Mouse (Mus musculus) hindbrain, embryonic 13.5 days (tissue): ENCODE data around the gene Olfr524. TPM values are rescaled to one million over a fixed set of nuclear protein-coding genes. Genes with fewer than 3 reads are reported as not detected.

Source experiments
- ATAC-seq: fragments of 200-750 bp; cut with Nextera tagmentation; 2 replicates; pipeline ENCODE4 v1.8.0; 2017; ENCODE audit warnings: moderate TSS enrichment; ENCODE audit not compliant: low FRiP score
- H3K27ac ChIP-seq: fragments of 300-500 bp; sonication (generic); 2 replicates; pipeline ENCODE4 v1.5.1; 2015; ENCODE audit warnings: inconsistent platforms, mild to moderate bottlenecking, moderate library complexity
- H3K27me3 ChIP-seq: fragments of 300-500 bp; sonication (generic); 2 replicates; pipeline ENCODE4 v1.6.1; 2015; ENCODE audit warnings: mild to moderate bottlenecking, inconsistent platforms
- H3K36me3 ChIP-seq: fragments of 300-500 bp; sonication (generic); 2 replicates; pipeline ENCODE4 v1.6.1; 2015; ENCODE audit warnings: mild to moderate bottlenecking, inconsistent platforms
- H3K4me1 ChIP-seq: fragments of 300-500 bp; sonication (generic); replicated peaks from 2 replicates; pipeline ENCODE4 v1.6.1; 2015; ENCODE audit warnings: inconsistent platforms
- H3K4me2 ChIP-seq: fragments of 300-500 bp; sonication (generic); 2 replicates; pipeline ENCODE4 v1.6.1; 2015; ENCODE audit warnings: inconsistent platforms, mild to moderate bottlenecking, moderate library complexity
- H3K4me3 ChIP-seq: fragments of 300-500 bp; sonication (generic); 2 replicates; pipeline ENCODE4 v1.5.1; 2015; ENCODE audit warnings: mild to moderate bottlenecking, inconsistent platforms
- H3K9ac ChIP-seq: fragments of 300-500 bp; sonication (generic); 2 replicates; pipeline ENCODE4 v1.6.1; 2015; ENCODE audit warnings: mild to moderate bottlenecking, inconsistent platforms
- H3K9me3 ChIP-seq: fragments of 300-500 bp; sonication (generic); 2 replicates; pipeline ENCODE4 v1.6.1; 2016; ENCODE audit warnings: inconsistent platforms
- WGBS: fragments of 180-500 bp; shearing (Covaris S2); methylation state at CpG from one replicate; pipeline ENCODE4 v1.1.7; 2015; 5-methylcytosine and 5-hydroxymethylcytosine counted together
- polyA plus RNA-seq: library from polyadenylated mRNA; unstranded; fragments of >200 nt; fragmentation: Nextera tagmentation; extraction: Ambion mirVana; gene quantifications from 2 replicates; pipeline ENCODE4 v1.2.1, GENCODE M21; 2015

Gene Olfr524
- polyA plus RNA-seq, 1 experiment from 2014 or later: not detected

GRCm38 (mm10) chr7:140206904-140207303 lies 1.1 kb upstream of the Olfr524 start:
- Histone ChIP-seq H3K27me3 (no peaks in the 10 kb centered on the region), H3K4me2 (no peak overlapping the region), H3K9ac (no peak overlapping the region), H3K4me1 (no peaks in the 10 kb centered on the region), H3K27ac (no peak overlapping the region), H3K36me3 (no peaks in the 10 kb centered on the region), H3K9me3 (no peaks in the 10 kb centered on the region), H3K4me3 (no peak overlapping the region)
- WGBS: 87% methylated on average over 3 of the region's 3 CpGs
- ATAC-seq: no peak

DNA sequence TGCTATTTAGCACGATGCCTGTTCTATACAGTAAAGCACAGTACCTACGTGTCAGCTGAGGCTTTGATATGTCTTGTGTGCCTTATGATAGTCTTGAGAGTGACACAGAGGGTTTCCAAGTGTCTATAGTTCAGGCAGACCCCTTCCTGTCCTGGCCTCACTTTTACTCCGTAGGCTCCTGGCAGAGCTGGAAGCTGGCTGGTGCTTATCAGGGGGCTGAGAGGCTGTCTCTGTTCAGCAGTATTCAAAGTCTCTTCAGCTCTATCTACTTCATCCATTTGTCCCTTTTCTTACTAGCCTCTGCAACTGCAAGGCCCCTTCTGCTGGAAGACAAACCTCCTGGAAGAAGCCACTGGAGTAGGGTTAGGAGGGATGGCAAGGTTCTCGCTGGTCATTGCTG lies 4.7 kb downstream of the Olfr524 start:
- Histone ChIP-seq H3K4me2 (no peak overlapping the region), H3K9me3 (no peaks in the 10 kb centered on the region), H3K27me3 (no peaks in the 10 kb centered on the region), H3K9ac (no peak overlapping the region), H3K4me3 (no peak overlapping the region), H3K27ac (no peak overlapping the region), H3K4me1 (no peaks in the 10 kb centered on the region), H3K36me3 (no peaks in the 10 kb centered on the region)
- 92% methylated on average over 4 of the region's 4 CpGs for WGBS
- ATAC-seq: no peak

- Histone ChIP-seq H3K4me2 (no peak overlapping the region), H3K4me3 (no peak overlapping the region), H3K27me3 (no peaks in the 10 kb centered on the region), H3K9me3 (no peaks in the 10 kb centered on the region), H3K4me1 (no peaks in the 10 kb centered on the region), H3K27ac (no peak overlapping the region), H3K36me3 (no peaks in the 10 kb centered on the region), H3K9ac (no peak overlapping the region)
- 83% methylated on average over 8 of the region's 8 CpGs for WGBS
- ATAC-seq: no peak
Observed at GRCm38 (mm10) chr7:140196002-140196401, 9.8 kb downstream of the Olfr524 start.

DNA sequence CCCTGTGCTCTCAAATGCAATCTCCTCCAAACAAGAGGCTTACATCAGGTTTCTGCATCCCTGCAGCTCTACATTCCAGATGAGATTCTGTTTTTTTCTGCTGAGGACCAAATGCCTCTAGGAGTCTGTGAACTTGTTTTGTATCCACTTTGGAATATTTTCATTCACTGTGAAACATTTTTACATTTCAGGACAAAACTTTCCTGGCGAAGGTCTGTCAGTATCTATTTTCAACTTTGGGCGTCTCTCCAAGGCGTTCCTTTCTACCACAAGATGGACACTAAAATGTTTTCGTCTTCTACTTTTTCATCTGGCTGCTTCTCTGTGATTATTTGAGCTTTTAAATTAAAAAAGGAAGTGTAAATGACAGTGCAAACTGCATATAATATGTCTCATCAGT lies 11.7 kb downstream of the Olfr524 start:
- Histone ChIP-seq H3K4me2 (no peak overlapping the region), H3K9me3 (no peaks in the 10 kb centered on the region), H3K36me3 (no peaks in the 10 kb centered on the region), H3K4me1 (no peaks in the 10 kb centered on the region), H3K27ac (no peak overlapping the region), H3K9ac (no peak overlapping the region), H3K4me3 (no peak overlapping the region), H3K27me3 (no peaks in the 10 kb centered on the region)
- ATAC-seq: no peak
- 93% methylated on average over 4 of the region's 4 CpGs for WGBS

DNA sequence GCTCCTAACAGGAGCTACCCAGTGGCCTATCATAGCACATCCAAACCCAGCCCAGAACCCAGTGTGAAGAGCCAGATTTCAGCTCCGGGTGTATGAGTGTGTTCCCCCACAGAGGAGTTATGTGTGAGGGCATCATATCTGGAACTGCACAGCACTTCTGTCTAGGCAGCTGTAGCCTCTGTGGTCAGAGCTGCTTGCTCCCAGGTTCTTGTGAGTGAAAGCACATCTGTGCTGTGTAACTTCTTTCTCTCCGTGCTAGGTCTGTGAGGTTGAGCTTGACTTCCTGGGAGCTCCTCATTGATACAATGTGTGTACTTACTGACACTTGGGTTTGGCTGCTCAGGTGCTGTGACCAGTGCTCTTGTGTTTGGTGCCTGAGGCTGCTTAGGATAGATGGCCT lies 12.9 kb downstream of the Olfr524 start:
- no peak overlapping the region for H3K4me3 ChIP-seq
- H3K27ac ChIP-seq: no peak overlapping the region
- ATAC-seq: no peak
- no peak overlapping the region for H3K4me2 ChIP-seq
- WGBS: 90% methylated on average over 2 of the region's 2 CpGs
- no peaks in the 10 kb centered on the region for H3K4me1 ChIP-seq
- no peaks in the 10 kb centered on the region for H3K36me3 ChIP-seq
- H3K9ac ChIP-seq: no peak overlapping the region
- H3K9me3 ChIP-seq: no peaks in the 10 kb centered on the region
- no peaks in the 10 kb centered on the region for H3K27me3 ChIP-seq

GRCm38 (mm10) chr7:140192445-140192844 lies 13.3 kb downstream of the Olfr524 start:
- no peaks in the 10 kb centered on the region for H3K36me3 ChIP-seq
- no peak overlapping the region for H3K9ac ChIP-seq
- no peak overlapping the region for H3K4me3 ChIP-seq
- H3K4me1 ChIP-seq: no peaks in the 10 kb centered on the region
- ATAC-seq: no peak
- H3K27me3 ChIP-seq: no peaks in the 10 kb centered on the region
- WGBS: 57% methylated on average over 2 of the region's 2 CpGs
- H3K4me2 ChIP-seq: no peak overlapping the region
- no peaks in the 10 kb centered on the region for H3K9me3 ChIP-seq
- no peak overlapping the region for H3K27ac ChIP-seq

DNA sequence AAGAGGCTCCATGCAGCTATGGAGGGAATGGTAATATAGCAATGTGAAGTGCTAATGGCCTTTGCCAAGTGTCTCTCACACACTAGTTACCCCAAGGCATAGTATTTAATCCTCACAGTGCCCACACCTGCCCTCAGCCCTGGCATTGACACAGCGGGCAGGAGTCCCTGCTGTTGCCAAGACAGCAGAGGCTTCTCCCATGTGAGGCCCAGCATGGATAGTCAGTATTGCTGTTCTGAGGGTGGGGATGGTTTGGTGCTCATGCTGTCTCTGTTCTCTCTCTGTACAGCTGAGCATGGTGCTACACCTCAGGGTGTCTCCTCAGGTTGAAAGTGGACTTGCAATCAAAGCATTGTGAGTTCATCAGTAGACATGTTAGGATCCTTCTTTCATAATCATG lies 15.3 kb downstream of the Olfr524 start:
- H3K4me3 ChIP-seq: no peak overlapping the region
- H3K9me3 ChIP-seq: no peaks in the 10 kb centered on the region
- H3K27ac ChIP-seq: no peak overlapping the region
- H3K27me3 ChIP-seq: no peaks in the 10 kb centered on the region
- H3K36me3 ChIP-seq: no peaks in the 10 kb centered on the region
- 82% methylated on average over 1 of the region's 1 CpGs for WGBS
- H3K9ac ChIP-seq: no peak overlapping the region
- H3K4me1 ChIP-seq: no peaks in the 10 kb centered on the region
- ATAC-seq: no peak
- no peak overlapping the region for H3K4me2 ChIP-seq

DNA sequence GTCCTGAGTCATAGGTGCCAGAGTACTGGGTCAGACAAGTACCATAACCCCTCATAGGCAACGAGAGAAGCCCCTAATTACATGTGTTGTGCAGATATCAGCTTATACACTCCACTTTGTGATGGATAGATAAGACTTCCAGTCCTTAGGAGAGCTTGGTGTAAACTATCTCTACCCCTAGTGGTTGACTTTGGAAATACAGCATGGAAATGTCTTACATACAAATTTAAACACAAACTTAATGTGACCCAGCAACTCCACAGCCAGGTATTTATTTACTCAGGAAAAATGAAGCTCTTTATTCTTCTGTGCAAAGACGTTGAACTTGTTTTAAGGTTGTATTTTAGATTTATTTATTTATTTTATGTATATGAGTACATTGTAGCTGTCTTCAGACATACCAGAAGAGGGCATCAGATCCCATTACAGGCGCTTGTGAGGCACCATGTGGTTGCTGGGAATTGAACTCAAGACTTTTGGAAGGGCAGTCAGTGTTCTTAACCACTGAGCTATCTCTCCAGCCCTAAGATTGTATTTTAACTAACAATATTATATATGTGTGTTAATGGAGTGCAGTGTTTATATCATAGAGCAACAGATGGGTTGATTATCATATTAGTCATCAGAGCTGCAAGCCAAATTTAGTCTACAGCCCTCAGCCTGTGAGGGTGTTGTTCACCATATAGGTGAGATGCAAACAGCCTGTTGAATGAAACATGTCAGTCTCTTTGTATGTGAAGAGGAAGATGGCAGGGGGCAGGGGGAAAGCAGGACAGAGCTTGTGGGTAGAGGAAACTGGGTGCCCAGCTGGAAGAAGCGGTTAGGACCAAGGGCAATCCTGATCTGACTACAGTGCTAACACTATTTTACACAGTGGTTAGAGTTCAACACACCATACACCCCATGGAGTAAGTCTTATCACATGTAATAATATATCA lies 17.1 kb downstream of the Olfr524 start:
- ATAC-seq: no peak
- no peaks in the 10 kb centered on the region for H3K4me1 ChIP-seq
- H3K36me3 ChIP-seq: no peaks in the 10 kb centered on the region
- no peak overlapping the region for H3K9ac ChIP-seq
- no peak overlapping the region for H3K27ac ChIP-seq
- H3K4me2 ChIP-seq: no peak overlapping the region
- no peaks in the 10 kb centered on the region for H3K27me3 ChIP-seq
- no peaks in the 10 kb centered on the region for H3K9me3 ChIP-seq
- 57% methylated on average over 4 of the region's 4 CpGs for WGBS
- no peak overlapping the region for H3K4me3 ChIP-seq

- 86% methylated on average over 7 of the region's 7 CpGs for WGBS
- Histone ChIP-seq H3K4me1 (no peaks in the 10 kb centered on the region), H3K9me3 (no peaks in the 10 kb centered on the region), H3K4me2 (no peak overlapping the region), H3K27ac (no peak overlapping the region), H3K4me3 (no peak overlapping the region), H3K9ac (no peak overlapping the region), H3K36me3 (no peaks in the 10 kb centered on the region), H3K27me3 (no peaks in the 10 kb centered on the region)
- ATAC-seq: no peak
Observed at GRCm38 (mm10) chr7:140187721-140188390, 17.9 kb downstream of the Olfr524 start.

- H3K9me3 ChIP-seq: no peaks in the 10 kb centered on the region
- H3K27ac ChIP-seq: no peak overlapping the region
- WGBS: 68% methylated on average over 18 of the region's 18 CpGs
- no peaks in the 10 kb centered on the region for H3K27me3 ChIP-seq
- no peaks in the 10 kb centered on the region for H3K4me1 ChIP-seq
- H3K36me3 ChIP-seq: no peaks in the 10 kb centered on the region
- no peak overlapping the region for H3K4me3 ChIP-seq
- ATAC-seq: no peak
- no peak overlapping the region for H3K9ac ChIP-seq
- no peak overlapping the region for H3K4me2 ChIP-seq
Observed at GRCm38 (mm10) chr7:140186646-140187620, 18.8 kb downstream of the Olfr524 start.

- Histone ChIP-seq H3K27me3 (no peaks in the 10 kb centered on the region), H3K4me2 (no peak overlapping the region), H3K9me3 (no peaks in the 10 kb centered on the region), H3K36me3 (no peaks in the 10 kb centered on the region), H3K4me1 (no peaks in the 10 kb centered on the region), H3K9ac (no peak overlapping the region), H3K4me3 (no peak overlapping the region), H3K27ac (no peak overlapping the region)
- WGBS: 90% methylated on average over 4 of the region's 4 CpGs
- ATAC-seq: no peak
Observed at GRCm38 (mm10) chr7:140184206-140184605, 21.6 kb downstream of the Olfr524 start.

GRCm38 (mm10) chr7:140180692-140181091 lies 25.1 kb downstream of the Olfr524 start:
- H3K27me3 ChIP-seq: no peaks in the 10 kb centered on the region
- WGBS: 79% methylated on average over 2 of the region's 2 CpGs
- H3K9ac ChIP-seq: no peak overlapping the region
- no peak overlapping the region for H3K27ac ChIP-seq
- ATAC-seq: no peak
- no peaks in the 10 kb centered on the region for H3K4me1 ChIP-seq
- no peaks in the 10 kb centered on the region for H3K9me3 ChIP-seq
- H3K4me3 ChIP-seq: no peak overlapping the region
- H3K4me2 ChIP-seq: no peak overlapping the region
- H3K36me3 ChIP-seq: no peaks in the 10 kb centered on the region
